Mouse (Mus musculus): Measurements from ENCODE around the gene Hs3st2.
A peak's percentile ranks its signal among the peaks of the same experiment; 100 is the strongest.

Hs3st2 gene

DNA sequence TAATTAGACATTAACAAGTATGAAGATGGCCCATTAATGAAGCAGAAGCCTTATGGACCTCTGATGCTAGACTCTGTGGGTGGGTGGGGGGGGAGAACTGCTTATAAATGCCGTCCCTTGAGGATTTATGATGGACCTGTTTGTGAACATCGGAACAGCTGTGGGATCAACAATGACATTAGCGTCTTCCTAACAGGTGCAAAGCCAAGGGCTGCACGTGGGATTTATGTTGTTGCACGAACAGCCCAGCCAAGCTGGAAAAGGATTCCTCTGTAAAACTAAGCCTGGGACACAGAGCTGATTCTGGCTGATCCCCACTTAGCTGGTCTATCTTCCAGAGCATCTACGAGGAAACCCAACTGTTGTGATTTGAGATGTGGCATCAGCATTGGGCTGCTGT, 69.0 kb downstream of the Hs3st2 start:
- DNase-seq: no peak

DNA sequence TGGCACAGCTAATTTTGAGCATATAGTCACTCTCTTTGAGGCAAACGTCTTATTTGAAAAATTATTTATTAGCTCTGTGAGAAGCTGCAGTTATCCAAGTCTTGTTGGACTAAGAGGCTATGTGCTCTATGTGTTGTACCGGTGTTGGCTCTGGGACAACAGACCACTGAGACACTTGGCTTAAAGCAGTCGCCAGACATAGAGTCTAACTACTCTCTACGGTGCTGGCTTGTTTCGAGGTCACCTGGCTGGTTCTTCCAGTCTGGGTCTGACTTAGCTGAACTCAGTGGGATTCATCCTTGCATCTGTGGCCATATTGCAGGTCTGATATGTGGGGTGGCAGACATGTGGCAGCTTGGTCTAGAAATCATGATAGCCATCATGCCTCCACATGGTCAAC, 72.8 kb downstream of the Hs3st2 start:
- DNase-seq: no peak

DNA sequence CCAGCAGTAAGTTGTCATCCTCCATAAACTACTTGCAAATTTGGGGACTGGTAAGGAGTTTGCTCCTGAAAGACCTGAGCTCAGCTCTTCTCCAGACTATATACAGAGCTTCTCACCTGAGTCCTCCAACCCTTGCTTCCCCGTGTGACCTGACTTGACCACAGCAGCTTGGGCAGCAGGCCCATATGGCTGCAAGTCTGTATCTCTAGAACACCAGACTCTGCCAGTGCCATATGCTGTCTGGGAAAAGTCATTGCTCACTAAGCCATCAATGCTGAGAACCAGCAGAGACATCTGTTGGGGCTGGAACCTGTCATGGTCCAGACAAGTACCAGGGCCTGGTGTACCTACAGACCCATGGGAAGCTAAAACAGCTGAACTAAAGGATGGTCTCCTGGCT, 73.5 kb downstream of the Hs3st2 start:
- no peak for DNase-seq

DNA sequence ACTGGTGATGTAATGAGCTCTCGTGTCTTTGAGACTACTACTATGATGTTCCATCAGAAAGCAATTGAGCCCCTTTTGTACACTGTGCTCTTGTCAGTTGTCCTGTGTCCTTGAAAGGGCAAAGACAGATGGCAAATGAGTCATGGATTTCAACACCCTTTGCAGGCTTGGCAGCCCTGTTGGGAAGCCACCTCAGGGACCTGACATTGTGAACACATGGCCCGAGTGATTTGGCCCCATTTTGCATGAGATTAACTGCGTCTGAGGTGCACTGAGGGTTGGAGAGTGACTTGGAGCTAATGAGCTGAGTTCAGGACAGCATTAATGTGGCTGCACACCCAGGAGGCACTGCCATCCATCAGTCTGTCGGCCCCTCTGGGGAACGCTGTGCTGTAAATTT, 74.7 kb downstream of the Hs3st2 start:
- DNase-seq: no peak

DNA sequence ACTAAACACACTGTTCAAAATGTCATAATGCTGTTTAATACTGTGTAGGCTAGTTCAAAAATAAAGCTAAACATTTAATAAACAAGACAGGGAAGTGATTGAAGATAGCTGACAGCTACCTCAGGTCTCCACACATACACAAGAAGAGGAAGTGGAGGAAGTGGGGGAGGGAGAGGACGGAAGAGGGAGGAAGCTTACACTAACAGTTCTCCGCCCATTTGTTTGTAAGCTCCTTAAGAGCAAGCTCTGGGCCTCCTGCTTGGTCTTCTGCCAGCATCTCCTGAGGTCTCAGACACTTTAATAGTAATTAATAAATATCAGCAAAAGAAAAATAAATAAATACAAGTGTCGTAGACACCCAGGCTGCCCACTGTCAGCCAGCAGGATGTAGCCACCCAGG, 77.8 kb downstream of the Hs3st2 start:
- no peak for DNase-seq

DNA sequence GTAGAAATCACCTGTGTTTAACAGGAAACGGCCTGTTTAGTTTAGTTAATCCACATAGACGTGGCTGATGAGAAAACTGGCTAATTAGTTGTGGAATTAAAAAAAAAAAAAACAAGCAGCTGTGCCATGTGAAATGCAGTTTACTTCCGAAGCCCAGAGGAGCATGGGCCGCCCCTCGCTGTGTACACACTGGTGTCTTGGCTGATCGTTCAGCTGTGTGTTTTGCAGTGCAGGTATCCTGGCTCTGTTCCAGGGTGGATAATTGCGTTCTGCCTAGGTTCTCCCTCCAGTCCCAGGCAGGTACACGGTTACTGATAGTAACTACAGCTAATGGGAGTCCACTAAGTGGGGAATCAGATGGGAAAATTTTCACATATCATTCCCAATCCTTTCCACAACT, 86.6 kb downstream of the Hs3st2 start:
- DNase-seq: no peak

DNA sequence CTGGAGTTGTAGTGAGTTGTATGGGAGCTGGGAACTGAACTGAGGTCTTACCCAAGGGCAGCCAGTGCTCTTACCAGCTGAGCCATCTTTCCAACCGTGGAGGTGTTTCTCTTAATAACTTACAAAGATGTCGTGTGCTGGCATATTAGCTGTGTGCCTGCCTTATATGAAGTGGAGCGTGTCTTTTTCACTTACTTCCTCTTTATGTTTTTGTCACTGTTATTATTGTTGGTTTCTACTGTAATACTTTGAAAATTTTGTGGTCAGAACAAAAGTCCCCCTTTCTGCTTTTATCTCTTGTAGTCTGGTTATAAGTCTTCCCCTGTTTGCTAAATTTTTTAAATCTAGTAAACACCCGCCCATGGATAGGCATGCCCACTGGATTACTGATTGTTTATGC, 88.4 kb downstream of the Hs3st2 start:
- DNase-seq: no peak

DNA sequence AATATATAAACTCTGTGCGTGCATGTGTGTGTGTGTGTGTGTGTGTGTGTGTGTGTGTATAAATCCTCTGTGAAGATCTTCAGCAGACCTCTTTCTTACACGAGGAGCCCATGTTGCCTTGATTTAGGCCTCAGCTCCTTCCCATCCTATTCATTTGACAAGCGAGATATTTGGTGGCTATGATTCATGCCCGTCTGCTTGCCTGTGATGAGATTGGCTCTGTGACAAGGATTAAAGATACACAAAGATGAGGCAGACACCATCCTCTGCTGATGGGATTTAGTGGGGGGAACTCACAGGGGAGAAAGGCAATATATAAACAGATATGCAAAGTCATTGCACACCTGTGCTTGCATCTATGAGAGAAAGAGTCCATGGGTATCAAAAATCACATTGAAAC, 92.9 kb downstream of the Hs3st2 start:
- no peak for DNase-seq

DNA sequence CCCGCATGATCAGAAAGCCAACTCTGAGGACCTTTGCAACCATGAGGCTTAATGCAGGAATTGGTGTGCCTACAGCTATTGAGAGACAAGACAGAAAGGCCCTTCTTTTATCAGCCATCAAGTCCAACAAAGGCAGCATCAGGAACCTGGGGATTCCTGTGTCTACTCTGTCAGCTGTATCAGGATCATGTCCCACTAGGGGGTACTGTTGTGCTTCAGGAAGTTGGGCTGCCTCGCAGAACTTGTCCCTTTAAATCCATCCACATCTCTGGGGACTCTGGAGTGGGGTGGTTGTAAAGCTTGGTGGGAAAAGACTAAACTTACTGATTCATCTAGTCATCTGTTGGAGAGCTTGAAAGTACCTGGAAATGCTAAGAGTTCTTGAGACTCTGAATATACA, 93.6 kb downstream of the Hs3st2 start:
- DNase-seq: peak; percentile 57

DNA sequence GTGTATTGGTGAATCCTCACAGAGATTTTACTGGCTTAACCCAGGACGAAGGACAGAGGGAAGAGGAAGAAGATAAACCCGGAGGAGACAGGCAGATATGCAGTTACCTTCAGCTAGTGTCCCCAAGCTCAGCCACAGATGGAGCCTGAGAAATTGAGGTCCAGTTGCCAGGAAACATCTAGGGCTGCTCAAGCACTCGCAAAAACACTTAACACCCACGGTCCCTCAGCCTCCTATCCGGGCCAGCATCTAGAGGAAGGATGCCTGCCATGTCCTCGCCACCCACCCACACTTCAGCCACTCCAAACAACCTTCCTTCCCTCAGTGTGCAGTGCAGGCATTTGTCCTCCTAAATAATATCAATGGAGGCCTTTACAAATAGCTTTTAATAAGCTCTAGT, 95.6 kb downstream of the Hs3st2 start:
- DNase-seq: peak; percentile 41

DNA sequence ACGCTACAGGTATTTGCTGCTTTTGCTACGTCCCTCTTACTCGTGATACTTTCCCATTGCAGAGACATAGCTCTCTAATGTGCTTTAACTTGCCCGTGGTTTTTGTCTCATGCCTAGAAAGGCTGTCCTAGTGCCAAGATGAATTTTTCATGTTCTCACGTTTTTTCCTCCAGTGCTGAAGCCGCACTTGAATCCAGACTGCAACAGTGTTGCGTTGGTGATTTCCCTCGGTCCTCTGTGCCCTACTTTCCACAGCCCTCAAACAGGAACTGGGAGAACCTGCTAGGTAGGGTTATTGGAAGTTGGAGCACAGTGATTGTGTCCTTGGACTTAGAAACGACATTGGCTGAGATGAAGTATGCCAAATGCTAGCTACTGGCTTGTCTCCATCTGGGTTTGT, 97.7 kb downstream of the Hs3st2 start:
- DNase-seq: no peak

DNA sequence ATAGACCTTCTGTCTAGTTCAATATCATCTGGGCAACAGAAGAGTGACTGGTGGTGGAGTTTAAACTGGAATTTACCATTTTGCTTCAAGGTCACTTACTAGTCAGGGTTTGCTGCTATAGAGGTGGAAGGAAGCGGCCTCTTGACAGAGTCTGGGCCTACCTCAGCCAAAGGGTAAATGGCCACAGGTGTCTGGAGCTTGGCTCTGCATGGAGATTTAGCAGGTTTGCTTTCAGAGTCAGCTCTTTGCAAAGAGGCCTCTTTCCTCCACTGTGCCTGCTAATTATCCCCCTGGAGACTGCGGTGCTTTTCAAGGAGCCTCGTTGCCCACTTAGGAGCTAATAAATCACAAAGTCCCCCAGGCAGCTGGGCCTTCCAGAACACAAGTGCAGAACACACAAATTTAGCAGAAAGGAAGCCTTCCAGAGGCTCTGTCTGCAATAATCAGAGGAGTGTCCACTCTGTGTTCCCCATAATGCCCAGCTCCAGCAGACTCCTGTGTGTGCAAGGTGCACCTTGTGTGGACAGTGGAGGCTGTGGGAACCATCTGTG, 99.9 kb downstream of the Hs3st2 start:
- no peak for DNase-seq

DNA sequence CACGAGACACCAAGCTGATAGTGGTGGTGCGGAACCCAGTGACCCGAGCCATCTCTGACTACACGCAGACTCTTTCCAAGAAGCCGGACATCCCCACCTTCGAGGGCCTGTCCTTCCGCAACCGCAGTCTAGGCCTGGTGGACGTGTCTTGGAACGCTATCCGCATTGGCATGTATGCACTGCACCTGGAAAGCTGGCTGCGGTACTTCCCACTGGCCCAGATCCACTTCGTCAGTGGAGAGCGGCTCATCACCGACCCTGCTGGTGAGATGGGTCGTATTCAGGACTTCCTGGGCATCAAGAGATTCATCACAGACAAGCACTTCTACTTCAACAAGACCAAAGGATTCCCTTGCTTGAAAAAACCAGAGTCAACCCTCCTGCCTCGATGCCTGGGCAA, 108.9 kb downstream of the Hs3st2 start:
- DNase-seq: no peak

DNA sequence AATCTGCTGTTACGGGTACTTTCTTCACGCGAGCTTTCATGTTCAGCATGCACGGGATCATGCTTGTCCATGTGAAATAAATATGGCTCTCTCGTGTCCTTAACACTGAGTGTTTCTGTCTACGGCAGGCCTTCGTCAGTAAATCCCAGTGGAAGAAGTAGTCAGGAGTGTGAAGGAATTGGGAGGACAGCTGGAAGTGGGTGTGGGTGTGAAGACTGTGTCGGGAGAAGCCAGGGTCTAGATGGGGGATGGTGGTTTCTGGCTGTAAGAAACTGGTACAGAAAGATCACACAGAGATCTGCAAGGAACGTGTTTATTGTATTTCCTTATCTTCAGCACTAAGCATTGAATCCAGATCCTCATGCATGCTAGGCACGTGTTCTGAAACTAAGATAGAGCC, 110.0 kb downstream of the Hs3st2 start:
- DNase-seq: peak; percentile 30

DNA sequence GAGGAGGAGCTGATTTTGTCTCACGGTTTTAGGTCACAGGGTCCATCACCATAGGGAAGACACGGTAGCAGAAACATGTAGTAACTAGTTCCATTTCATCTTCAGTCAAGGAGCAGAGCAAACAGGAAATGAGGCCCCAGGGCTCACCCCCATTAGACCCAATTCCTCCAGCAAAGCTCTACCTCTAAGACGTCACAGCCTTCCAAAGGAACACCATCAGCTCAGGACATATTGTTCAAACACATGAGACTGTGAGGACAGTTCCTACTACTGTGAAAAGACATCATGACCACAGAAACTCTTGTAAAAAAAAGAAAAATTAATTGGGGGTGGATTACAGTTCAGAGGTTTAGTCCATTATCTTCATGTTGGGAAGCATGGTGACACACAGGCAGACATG, 125.1 kb downstream of the Hs3st2 start:
- no peak for DNase-seq

DNA sequence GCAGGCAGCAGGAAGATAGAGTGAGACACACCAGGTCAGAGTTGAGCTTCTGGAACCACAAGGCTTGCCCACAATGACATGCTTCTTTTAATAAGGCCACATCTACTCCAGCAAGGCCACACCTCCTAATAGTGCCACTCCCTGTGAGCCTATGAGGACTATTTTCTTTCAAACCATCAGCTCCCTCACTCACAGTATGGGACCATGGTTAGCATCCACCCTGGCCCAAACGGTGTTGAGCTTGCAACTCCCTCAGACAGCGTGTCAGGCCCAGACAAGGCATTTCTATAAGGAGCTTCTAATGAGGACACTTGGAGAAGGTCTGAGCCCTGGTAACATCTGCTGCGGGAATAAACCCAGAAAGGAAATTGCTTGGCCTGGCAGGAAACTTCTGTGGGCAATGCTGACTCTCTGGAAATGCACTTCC, 125.5 kb downstream of the Hs3st2 start:
- DNase-seq: no peak

DNA sequence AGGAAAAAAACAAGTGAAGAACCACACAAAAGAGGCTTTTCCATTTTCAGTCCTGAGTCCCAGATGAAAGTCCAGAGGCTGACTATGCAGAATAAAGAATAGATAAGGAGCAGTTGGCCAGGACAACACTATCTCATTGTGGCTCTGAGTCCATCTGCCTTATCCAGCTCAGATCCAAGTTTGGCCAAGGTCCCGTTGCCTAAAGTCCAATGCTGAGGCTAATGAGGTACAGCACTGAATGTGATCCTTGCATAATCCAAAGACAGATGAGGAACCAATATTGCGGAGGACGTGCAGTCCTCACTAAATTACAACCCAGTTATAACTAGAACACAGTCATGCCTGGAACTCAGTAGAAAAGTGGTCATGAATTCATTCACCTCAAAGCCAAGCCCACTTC, 130.5 kb downstream of the Hs3st2 start:
- no peak for DNase-seq

DNA sequence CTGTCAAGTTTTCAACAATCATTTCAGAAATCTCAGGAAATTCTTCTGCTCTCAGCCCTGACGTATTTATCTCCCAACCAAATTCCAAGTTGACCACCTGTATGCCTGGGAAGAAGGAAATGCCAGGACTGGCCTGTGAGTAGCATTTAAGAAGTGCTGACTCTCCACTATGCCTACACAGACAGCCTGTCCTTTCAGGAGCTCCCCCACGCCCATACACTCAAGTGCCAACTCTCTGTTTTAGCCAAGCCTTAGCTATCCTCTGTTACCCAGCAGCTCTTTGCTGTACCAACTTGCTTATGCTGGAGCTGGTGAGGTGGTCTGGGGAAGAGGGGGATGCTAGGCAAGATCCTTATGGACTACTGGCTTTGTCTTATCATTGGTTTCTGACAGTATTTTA, 137.4 kb downstream of the Hs3st2 start:
- no peak for DNase-seq

DNA sequence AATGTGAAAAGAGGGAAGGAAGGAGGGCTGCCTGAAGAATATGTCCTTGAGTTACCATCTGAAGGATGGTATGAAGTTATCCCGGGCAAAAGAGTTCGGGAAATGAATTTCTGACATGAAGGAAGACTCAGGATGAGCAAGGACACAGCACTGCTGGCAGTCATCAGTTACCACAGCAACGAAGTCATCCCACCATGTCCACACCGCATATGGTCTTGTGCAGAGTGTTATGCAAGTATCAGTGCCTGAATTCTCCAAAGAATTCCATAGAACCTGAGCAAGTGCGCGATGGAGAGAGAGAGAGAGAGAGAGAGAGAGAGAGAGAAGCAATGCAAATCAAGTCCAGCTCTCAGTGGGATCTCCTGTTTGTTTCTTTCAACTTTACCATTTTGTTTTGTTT, 142.0 kb downstream of the Hs3st2 start:
- DNase-seq: no peak

DNA sequence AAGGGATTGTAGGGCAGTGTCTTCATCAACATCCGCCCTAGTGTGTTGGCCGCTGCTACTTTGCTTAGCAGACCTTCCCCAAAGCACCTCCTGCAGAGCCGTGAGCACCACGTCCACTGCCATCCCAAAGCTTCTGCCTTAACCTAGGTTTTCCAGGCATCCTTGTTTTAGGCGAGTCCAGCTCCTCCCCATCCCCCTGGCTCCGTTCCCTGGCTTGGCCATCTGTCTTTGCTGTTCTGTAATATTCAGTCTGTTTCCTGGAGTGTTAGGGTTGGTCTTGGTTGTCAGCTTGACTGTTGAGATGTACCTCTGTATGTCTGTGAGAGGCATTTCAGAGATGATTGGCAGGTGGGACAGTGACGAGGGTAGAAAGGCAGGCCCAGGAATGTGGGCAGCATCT, 142.7 kb downstream of the Hs3st2 start:
- DNase-seq: no peak

DNA sequence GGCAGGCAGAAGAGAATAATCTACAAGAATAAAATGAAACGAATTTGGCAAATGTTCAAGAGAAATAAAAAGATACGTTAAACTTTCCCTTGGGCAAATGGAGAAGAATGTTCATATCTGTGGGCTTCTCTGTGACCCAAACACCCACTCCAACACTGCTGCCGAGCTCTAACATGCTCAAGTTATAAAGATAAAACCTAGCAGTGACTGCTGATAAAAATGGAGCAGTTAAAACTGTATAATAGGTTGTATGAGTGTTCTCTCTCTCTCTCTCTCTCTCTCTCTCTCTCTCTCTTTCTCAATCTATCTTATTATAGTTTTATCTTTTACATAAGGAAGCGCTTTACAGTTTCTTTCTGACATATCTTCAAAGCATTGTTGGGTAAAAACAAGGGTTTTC, 144.3 kb downstream of the Hs3st2 start:
- DNase-seq: no peak

DNA sequence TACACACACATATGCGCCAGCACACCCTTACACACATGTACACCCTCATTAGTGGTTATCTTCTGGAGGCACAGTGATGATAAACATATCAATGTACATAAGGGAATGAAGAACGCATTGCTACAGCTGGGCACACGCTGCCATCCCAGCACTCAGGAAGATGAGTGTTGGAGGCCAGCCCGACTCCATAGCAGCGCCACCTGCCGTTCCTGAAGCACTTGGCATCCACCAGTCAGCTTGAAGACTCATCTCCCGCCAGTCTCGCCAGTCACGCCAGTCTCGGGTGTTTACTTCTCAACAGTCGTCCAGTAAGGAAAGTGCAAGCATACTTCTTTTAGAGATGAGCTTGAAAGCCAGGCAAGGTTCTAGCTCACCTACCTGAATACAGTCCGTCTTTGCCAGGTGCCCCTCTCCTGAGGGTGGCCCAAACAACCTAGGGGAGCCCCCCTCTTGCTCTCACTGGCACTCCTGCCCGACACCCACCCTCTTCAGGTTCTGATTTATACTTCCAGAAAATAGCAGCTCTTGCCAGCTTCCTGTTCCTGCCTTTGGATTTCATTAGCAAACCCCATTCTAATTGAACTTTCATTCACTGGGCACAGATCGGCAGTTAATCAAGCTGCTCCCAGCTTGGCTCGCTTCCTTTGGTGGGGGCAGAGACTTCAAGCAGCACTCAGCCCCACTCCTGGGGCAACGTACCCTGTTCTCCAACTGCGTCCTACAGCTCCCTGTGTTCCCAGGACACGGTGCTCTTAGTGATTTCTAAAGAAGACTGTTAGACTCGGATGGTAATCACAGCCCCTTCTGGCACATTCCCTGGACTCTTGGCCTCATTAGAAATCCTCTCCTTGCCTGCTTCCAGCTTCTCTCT, 148.0 kb downstream of the Hs3st2 start:
- DNase-seq: peak; percentile 76

DNA sequence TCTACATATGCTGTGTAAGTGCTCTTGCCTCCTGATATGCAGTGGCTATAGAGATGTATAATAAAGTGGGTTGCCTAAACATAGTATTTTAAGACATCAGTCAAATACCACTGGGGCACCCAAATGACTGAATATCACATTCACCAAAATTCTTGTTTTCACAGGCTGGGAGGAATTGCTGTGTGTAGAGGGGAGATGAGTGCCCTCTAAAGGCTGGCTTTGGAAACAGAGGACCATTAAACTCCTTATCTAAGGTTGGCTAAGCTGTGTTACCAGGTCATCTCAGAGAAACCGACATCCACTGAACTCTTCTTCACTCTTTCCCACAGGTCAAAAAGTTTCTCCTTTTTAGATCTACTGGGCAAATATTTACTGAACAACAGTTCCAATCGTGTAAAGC, 150.8 kb downstream of the Hs3st2 start:
- DNase-seq: no peak

DNA sequence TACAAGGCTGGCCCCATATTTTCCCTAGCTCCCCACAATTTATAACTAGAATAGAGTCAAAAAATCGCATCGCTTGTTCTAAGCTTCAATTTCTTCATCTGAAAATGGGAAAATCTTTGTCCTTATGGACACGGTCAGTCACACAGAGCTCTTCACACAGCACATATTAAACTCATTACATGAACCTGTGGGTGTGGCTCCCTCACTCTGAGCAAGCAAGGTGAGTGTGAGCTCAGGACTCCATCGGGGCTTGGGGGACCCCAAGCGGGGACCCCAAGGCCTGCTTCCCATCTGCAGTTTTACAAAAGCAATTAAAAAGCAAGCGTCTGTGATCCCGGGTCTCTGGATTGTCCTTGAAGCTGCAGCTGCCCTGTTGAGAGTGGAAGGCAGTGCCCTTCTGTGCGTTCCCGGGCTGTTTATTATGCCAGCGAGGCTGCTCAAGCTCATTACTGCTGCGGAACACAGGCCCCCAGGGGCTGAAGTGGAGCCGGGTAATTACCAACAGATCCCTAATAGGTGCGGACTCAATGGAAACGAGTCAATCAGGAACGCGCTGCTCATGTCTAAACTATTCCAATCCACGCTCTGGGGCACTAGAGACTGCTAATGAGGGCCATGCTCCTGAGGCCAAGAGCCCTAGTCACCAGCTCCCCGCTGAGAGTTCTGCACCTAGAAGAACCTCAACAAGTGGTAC, 157.8 kb downstream of the Hs3st2 start:
- no peak for DNase-seq

All from right cerebral cortex, postnatal 14 days (tissue).